Mouse (Mus musculus): ENCODE data around the gene Lrrc56.

DNA sequence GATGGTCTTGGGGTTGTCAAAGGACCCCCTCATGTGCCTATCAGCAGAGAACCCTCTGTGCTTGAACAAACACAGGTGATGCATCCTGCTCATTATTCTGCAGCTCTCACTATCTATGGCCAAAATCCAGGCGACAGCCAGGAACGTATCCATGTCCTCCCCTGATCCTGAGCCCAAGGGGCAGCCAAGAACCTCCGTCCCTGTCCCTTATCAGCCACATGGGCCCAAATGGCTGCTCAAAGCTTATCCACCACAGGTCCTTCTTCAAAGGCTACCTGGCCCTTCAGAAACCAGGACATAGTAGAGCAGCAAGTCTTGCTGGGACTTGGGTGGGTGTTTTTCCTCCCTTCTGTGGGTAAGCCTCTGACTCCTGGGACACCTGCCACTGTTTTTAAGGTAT lies 5.8 kb upstream of the Lrrc56 start:
- TF ChIP-seq CTCF (IDR thresholded peaks at IDR 0.05; ENCODE audit: borderline replicate concordance, control insufficient read depth, extremely low read depth, insufficient read depth, low read length, poor library complexity), result no peak
- TF ChIP-seq POLR2A (IDR thresholded peaks at IDR 0.05; ENCODE audit: control insufficient read depth, extremely low read depth, insufficient read depth, low read length, poor library complexity), result no peak

Measured in thymus, adult 2 months (tissue).